7 mouse cellular contexts compared by ENCODE assay signal in the genomic region with DNA sequence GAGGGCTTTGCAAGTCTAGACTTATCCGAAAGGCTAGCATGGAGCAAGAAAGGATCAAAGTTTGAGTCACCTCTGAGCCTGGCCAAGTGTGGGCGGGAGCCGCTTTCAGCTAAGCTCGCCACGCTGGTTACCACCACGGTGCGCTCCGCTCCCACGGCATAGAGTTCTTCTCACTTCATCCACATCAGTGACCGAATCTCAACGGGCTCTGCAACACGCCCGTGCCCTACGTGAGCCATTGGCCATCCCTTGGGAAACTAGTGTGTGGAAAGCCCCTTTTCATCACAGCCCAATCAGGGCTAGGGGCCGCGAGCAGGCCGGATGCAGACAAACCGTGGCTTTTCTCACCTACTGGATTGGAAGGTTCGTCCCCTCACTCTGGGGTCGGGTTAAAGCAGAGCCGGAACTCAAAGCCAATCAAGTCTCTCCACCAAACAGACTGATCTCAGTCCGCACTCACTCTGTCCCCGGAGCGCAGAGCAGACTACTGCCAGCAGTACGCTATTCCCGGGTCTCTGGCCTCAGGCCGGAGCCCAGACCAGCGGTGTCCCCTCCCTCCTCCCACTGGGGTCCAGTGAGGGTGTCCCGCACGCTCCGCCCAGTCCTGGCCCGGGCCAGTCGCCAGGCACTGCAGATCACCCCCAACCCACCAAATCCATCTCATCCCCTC. TPM values are rescaled to one million over a fixed set of nuclear protein-coding genes. Genes with fewer than 3 reads are reported as not detected.
A peak's percentile ranks its signal among the peaks of the same experiment; 100 is the strongest.
DNase-seq lines count a peak whose midpoint lies in the region; ATAC-seq lines count a peak whose summit lies in the region.

No protein-coding gene starts in this region.

- no peaks in the 10 kb centered on the region for H3K9me3 ChIP-seq in forebrain, embryonic 11.5 days (ENCODE audit: control insufficient read depth, low read length)
- H3K9me3 ChIP-seq in limb, embryonic 10.5 days (replicated peaks): no peaks in the 10 kb centered on the region
- H3K9me3 ChIP-seq in midbrain, embryonic 14.5 days (ENCODE audit: control insufficient read depth, low read length): no peaks in the 10 kb centered on the region

- H3K27ac ChIP-seq in forebrain, embryonic 11.5 days (ENCODE audit: low read depth, low read length): peak overlapping the region; percentile 70
- H3K27ac ChIP-seq in limb, embryonic 10.5 days: peak overlapping the region; percentile 95
- peak overlapping the region; percentile 74 for H3K27ac ChIP-seq in midbrain, embryonic 14.5 days (replicated peaks; ENCODE audit: low read depth, low read length)

- intact Hi-C loops in heart, postnatal 25 days (cut with DNase I): no loop called here

- peak; percentile 70 for DNase-seq in MN1 (ENCODE audit: low spot score)
- DNase-seq in adrenal gland, postnatal 25 days: peak; percentile 59
- DNase-seq in forebrain, embryonic 11.5 days (ENCODE audit: low spot score): peak; percentile 85
- DNase-seq in heart, postnatal 25 days (ENCODE audit: low spot score): peak; percentile 17
- DNase-seq in limb, embryonic 10.5 days (ENCODE audit: low spot score): peak; percentile 87
- DNase-seq in midbrain, embryonic 14.5 days: peak; percentile 71
- no peak for DNase-seq in left cerebral cortex, adult 11 months (ENCODE audit: low spot score)

- peak overlapping the region; percentile 79 for H3K9ac ChIP-seq in forebrain, embryonic 11.5 days (ENCODE audit: low read length)
- peak overlapping the region; percentile 75 for H3K9ac ChIP-seq in midbrain, embryonic 14.5 days (replicated peaks; ENCODE audit: low read length)

- H3K4me1 ChIP-seq in forebrain, embryonic 11.5 days (replicated peaks; ENCODE audit: control insufficient read depth, insufficient read depth, low read length): peaks cover 17% of the 10 kb centered on the region
- H3K4me1 ChIP-seq in limb, embryonic 10.5 days: peaks cover 64% of the 10 kb centered on the region
- H3K4me1 ChIP-seq in midbrain, embryonic 14.5 days (ENCODE audit: control insufficient read depth, insufficient read depth, low read length): peaks cover 30% of the 10 kb centered on the region

- peak; percentile 78 for ATAC-seq in forebrain, embryonic 11.5 days (replicated peaks; ENCODE audit: low FRiP score)
- peak; percentile 70 for ATAC-seq in midbrain, embryonic 14.5 days (ENCODE audit: low FRiP score, low TSS enrichment)

- no peaks in the 10 kb centered on the region for H3K36me3 ChIP-seq in forebrain, embryonic 11.5 days (ENCODE audit: control insufficient read depth, insufficient read depth, low read length)
- 0 out of 2 replicates have a peak, but pooled peaks cover 7% of the 10 kb centered on the region for H3K36me3 ChIP-seq in limb, embryonic 10.5 days
- H3K36me3 ChIP-seq in midbrain, embryonic 14.5 days (ENCODE audit: control insufficient read depth, insufficient read depth, low read length): no peaks in the 10 kb centered on the region

- H3K4me3 ChIP-seq in forebrain, embryonic 11.5 days (ENCODE audit: low read depth, low read length): peak overlapping the region; percentile 64
- peak overlapping the region; percentile 88 for H3K4me3 ChIP-seq in limb, embryonic 10.5 days
- peak overlapping the region; percentile 80 for H3K4me3 ChIP-seq in midbrain, embryonic 14.5 days (replicated peaks; ENCODE audit: low read depth, low read length)

- peak overlapping the region; percentile 87 for H3K4me2 ChIP-seq in forebrain, embryonic 11.5 days (ENCODE audit: low read depth, low read length, severe bottlenecking)
- H3K4me2 ChIP-seq in midbrain, embryonic 14.5 days (ENCODE audit: low read length): peak overlapping the region; percentile 96

- WGBS in forebrain, embryonic 11.5 days: under 1% methylated on average over 33 of the region's 33 CpGs
- under 1% methylated on average over 33 of the region's 33 CpGs for WGBS in limb, embryonic 10.5 days
- under 1% methylated on average over 33 of the region's 33 CpGs for WGBS in midbrain, embryonic 14.5 days

- H3K27me3 ChIP-seq in forebrain, embryonic 11.5 days (ENCODE audit: control insufficient read depth, insufficient read depth, low read length): no peaks in the 10 kb centered on the region
- H3K27me3 ChIP-seq in limb, embryonic 10.5 days (ENCODE audit: low read depth, poor library complexity, severe bottlenecking): no peaks in the 10 kb centered on the region
- no peaks in the 10 kb centered on the region for H3K27me3 ChIP-seq in midbrain, embryonic 14.5 days (ENCODE audit: control insufficient read depth, insufficient read depth, low read length)

RNA-seq across cellular contexts. Expression of gene Tsku, which starts 1.0 kb away (rescaled TPM):
- 22.9 and 40.6 TPM in 2 replicates for total RNA-seq in adrenal gland, postnatal 25 days (2021)
- polyA plus RNA-seq in forebrain, embryonic 11.5 days (2014; fragmentation: Nextera tagmentation; extraction: Ambion mirVana): 9.0 and 9.4 TPM in 2 replicates
- total RNA-seq in heart, postnatal 25 days (2021): 1 to 10 TPM; 2.1 to 2.7 TPM
- polyA plus RNA-seq in limb, embryonic 10.5 days (2016; fragmentation: Nextera tagmentation; extraction: Ambion mirVana): 9.5 and 11.2 TPM in 2 replicates
- 8.2 and 10.3 TPM in 2 replicates for polyA plus RNA-seq in midbrain, embryonic 14.5 days (2014; fragmentation: Nextera tagmentation; extraction: Ambion mirVana)

RNA-seq across cellular contexts. Expression of gene Acer3, which starts 39.1 kb away (rescaled TPM):
- 12.9 and 20.0 TPM in 2 replicates for total RNA-seq in adrenal gland, postnatal 25 days (2021)
- 16.3 and 16.5 TPM in 2 replicates for polyA plus RNA-seq in forebrain, embryonic 11.5 days (2014; fragmentation: Nextera tagmentation; extraction: Ambion mirVana)
- total RNA-seq in heart, postnatal 25 days (2021): 10 to 100 TPM; 12.2 to 12.3 TPM
- 19.0 and 23.2 TPM in 2 replicates for polyA plus RNA-seq in limb, embryonic 10.5 days (2016; fragmentation: Nextera tagmentation; extraction: Ambion mirVana)
- polyA plus RNA-seq in midbrain, embryonic 14.5 days (2014; fragmentation: Nextera tagmentation; extraction: Ambion mirVana): 17.9 and 18.9 TPM in 2 replicates
